21 mouse cellular contexts compared by ENCODE assay signal in genomic region chr5:34224515-34224914, GRCm38 (mm10). TPM values are rescaled to one million over a fixed set of nuclear protein-coding genes. Genes with fewer than 3 reads are reported as not detected.
DNase-seq lines count a peak whose midpoint lies in the region; ATAC-seq lines count a peak whose summit lies in the region.
"Had no signal": no experiment of that assay in that cellular context is flagged by ENCODE, and none has a peak within 500 bp of the region (broad histone marks: within the 10 kb centered on the region; RNA-seq: fewer than 3 reads in every experiment).

No protein-coding gene starts in this region.

- no peak for DNase-seq in frontal cortex, postnatal 36 days (ENCODE audit: low spot score in 2 of 2)
- DNase-seq in thymus, postnatal 14 days: peak; percentile 38
- DNase-seq in thymus, postnatal 0 days (ENCODE audit: low spot score): no peak
- peak; percentile 59 for DNase-seq in T-cell, adult 2 months (ENCODE audit: low spot score)
- peak; percentile 74 for DNase-seq in brain, adult 2 months (ENCODE audit: low read depth, low spot score)
- no peak for DNase-seq in Muller cell, postnatal 12 days (ENCODE audit: inconsistent ontology term)
- DNase-seq in urinary bladder, postnatal 14 days (ENCODE audit: low spot score): no peak
- DNase-seq: adrenal gland, adult 2 months; adrenal gland, postnatal 14 days; cerebellum, adult 11-12 months; cerebellum, adult 9-11 months; gastrocnemius, postnatal 25 days; heart, adult 18-20 months; heart, postnatal 10 days; heart, postnatal 36 days had no signal

- ATAC-seq in frontal cortex, adult (ENCODE audit: low TSS enrichment): peak; percentile 85; the same call in 1 of the 2 replicates
- ATAC-seq: forebrain, embryonic 13.5 days; forebrain, embryonic 16.5 days; hindbrain, embryonic 16.5 days; intestine, embryonic 15.5 days had no signal

RNA-seq across cellular contexts. Expression of gene Mxd4, which starts 37.0 kb away (rescaled TPM):
- polyA plus RNA-seq in thymus, postnatal 0 days (2015; fragmentation: Nextera tagmentation; extraction: Ambion mirVana): 45.3 and 50.3 TPM in 2 replicates

RNA-seq across cellular contexts. Expression of gene Haus3, which starts 55.2 kb away (rescaled TPM):
- polyA plus RNA-seq in thymus, postnatal 0 days (2015; fragmentation: Nextera tagmentation; extraction: Ambion mirVana): 67.1 and 68.3 TPM in 2 replicates

RNA-seq across cellular contexts. Expression of gene Poln, which starts 55.3 kb away (rescaled TPM):
- 0.58 and 0.96 TPM in 2 replicates for polyA plus RNA-seq in thymus, postnatal 0 days (2015; fragmentation: Nextera tagmentation; extraction: Ambion mirVana)
- polyA plus RNA-seq: erythroblast, embryonic 14.5 days had no signal

Comparison
In these comparisons a context has a peak if more than half of its experiments do, and no peak if none do; other contexts are left out.
1. DNase-seq: peak in thymus, postnatal 14 days (single experiment), T-cell, adult 2 months (single experiment) and brain, adult 2 months (single experiment); none in frontal cortex, postnatal 36 days (0 of 2), thymus, postnatal 0 days (single experiment), Muller cell, postnatal 12 days (single experiment) and urinary bladder, postnatal 14 days (single experiment).